Mouse (Mus musculus): Measurements from ENCODE around the gene Mtmr10. TPM values are rescaled to one million over a fixed set of nuclear protein-coding genes. Genes with fewer than 3 reads are reported as not detected.

Gene Mtmr10
- total RNA-seq (2021), result 22.2 and 37.2 TPM in 2 replicates
- long read RNA-seq, full-length matches to known transcripts, result 14 of 23 reads
- long read RNA-seq, partial matches to known transcripts, result 3 of 23 reads
- long read RNA-seq, other reads (novel, unspliced or antisense), result 6 of 23 reads

DNA sequence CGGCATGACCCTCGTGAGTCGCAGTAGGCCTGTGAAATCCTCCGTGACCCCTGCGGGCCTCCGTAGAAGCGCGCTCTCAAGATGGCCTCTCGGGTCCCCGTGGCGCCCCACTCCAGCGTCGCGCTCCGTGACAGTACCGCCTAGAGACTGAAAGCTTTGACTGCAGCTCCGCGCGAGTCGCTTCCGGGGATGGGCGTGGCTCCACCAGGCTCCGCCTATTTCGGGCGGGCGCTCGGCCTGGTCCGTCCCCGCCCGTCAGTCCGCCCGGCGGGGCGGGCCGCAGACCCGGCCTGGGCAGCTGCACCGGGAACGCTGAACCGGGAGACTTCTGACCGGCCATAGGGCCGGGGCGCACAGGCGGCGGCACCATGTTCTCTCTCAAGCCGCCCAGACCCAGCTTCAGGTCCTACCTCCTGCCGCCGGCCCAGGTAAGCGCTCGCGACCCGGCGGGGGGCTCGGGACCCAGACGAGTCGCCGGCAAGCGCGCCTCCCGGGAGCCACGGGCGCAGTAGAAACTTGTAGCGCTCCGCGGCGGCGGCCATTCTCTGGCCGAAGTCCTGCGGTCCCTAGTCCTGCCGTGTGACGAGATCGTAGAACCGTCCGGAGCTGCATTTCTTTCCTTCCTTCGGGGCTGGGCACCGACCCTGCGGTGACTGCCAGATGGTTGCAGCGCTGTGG, at the start of gene Mtmr10:
Gene Mtmr10 (plus strand): TSS at position 240 of the 678 bp plus-strand sequence.
- DNase-seq, result peak; percentile 99

DNA sequence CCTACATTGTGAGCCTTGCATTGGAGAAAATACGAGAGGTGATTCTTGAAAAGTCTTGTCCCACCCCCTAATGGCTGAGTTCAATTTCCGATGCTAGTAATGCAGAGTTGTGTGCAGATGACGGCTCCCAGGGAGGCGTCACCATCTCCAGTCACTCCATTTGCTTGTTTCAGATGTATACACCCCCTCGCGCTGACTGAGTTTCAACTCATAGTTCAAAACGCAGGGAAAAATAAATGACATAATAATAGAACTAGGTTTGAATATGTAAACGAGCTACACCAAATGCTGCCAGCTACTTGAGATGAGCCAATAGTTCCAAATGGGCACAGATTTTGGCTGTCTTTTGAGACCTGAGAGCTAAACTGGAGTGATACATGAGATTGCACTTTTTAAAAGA, 49.7 kb upstream of the Mtmr10 start:
- DNase-seq, result no peak

DNA sequence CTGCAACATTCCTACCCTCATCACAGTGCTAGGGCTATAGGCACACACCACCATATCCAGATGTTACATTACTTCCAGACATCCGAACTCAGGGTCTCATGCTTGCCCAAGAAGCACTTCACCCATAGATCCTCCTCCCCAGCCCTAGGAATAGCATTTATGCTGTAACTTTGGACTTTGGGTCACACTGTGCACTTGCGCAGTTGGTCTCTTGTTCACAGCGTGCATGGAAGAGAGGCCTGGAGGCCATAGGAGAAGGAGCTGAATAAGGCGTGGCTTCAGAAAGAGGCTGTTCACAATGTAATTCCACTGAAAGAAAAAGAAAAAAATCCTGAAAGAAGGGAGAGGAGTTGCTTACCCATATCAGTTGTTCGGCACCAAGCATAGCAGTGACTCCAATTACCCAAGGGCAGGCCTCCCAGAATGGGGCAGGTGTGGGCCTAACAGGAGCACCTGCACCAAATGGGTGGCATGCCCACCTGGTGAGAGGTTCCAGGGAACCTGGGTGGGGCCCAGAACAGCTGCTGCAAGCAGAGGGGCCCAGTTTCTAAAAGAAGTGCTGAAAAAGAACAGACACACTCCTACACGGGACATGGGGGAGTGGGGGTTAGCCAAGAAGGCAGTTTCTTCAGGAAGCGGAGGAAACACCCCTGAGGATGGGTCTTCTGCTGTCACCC, 48.9 kb upstream of the Mtmr10 start:
- DNase-seq, result no peak

DNA sequence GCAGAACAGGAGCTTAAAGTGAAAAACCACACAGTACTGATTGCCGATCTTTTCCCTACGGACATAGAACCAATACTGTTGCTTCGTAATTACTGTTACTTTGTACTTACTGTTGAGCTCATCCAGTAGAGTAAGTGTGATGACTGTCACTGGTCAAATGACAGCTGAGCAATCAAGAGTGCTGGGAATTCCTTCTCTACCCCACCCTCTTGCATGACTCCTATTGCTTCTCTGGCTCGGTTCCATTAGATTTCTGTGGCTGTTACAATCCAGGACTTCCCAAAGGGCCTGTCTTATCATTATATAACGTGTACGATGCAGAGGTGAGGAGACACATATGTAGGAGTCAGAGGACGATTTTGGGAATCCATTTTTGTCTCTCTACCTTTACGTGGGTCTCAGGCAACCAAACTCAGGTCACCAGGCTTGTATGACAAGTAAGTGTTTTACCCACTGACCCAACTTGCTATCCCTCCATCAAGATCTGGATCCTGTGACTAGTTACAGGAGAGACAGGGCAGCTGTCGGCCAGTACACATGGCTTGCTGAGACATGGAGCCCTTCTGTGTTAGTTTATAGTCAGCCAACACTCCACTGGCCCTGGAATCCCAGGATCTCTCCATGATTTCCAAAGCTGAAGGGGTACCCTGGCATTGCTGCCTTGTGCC, 48.2 kb upstream of the Mtmr10 start:
- DNase-seq, result no peak

DNA sequence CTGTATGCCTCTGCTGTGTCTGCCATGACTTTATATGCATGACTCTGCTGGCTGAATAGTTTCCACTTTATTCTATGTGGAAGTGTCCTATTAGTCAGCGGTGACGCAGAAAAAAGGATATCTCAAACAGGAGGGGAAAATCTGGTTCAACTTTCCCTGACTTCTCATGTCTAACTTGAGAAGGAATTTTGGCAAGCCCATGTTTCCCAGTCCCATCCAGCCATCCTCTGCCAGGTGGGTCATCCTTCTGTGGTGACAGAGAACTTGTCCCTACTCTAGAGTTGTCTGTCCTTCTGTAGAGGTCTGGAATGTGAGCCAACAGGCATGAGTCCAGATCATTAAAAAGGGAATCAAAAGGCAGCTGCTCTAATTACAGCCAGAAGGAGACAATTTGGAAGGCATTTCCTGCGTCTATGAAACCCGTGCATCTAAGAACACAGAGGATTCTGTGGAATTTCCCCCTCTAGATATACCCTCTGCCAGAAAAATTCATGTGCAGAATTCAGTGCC, 47.6 kb upstream of the Mtmr10 start:
- no peak for DNase-seq

DNA sequence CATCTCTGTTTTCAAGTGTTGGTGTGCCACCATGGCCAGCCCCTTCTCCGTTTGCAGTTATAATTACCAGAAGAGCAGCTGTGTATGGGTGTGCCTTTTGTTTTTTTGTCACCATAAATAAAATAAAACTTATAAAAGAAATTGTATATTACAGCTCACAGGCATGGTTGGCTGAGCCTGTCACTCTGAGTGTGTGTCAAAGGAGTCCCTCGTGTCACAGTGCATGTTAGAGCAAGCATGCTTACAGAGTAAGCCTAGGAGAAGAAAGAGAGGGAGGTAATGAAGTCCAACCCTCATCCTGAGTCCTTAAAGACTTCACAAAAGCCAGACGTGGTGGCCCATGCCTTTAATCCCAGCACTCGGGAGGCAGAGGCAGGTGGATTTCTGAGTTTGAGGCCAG, 45.0 kb upstream of the Mtmr10 start:
- no peak for DNase-seq

DNA sequence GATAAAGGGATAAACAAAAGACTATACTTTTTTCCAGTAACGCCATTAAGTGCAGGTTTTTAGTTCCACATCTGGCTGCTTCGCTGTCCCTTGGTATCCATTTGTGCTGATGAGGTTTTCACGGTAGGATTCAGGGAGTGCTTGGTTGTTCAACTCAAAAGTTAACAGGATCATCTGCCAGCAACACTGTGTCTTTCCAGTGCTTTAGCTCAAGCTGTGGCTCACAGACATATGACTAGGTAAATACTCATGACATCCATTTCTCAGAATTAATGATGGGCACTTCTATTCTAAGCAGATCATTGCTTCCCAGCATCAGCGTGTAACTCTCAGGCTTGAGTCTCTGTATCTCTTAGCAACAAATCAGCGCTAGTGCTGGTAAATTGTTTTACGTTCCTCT, 43.1 kb upstream of the Mtmr10 start:
- no peak for DNase-seq

DNA sequence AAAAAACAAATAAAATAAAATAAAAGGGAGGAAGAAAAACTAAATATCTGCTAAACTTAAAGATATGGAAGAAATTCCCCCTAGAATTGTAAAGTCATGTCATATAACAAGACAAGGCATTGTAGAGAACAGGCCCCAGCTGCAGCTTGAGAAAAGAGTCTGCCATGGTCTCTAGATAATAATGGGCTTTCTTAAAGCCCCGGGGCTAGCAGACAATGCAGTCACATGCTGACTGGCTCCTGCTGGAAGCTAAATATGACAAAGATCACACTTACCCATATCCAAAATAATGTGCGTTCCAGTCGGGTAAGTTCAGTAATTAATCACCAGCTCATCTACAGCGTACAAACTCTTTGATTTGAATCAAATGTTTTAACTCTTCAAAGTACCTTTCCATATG, 40.7 kb upstream of the Mtmr10 start:
- DNase-seq, result no peak

DNA sequence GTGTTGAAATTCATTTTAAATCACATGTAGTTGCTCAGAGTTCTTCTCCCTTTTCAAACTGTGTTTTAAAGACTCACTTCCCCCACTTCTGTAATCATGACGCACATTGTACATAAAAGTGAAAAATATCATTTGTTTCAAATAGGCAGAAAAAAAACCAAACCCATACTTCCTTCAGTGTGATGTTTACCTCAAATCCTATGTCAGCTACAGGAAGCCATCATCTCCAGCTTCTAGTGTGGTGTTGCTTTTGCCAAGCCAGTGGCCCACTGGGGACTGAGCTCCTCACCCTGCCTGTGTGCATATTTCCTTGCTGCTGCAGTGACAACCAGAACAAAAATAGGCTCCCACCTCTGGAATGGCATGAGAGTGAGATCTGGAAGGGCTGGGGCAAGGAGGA, 39.1 kb upstream of the Mtmr10 start:
- no peak for DNase-seq

DNA sequence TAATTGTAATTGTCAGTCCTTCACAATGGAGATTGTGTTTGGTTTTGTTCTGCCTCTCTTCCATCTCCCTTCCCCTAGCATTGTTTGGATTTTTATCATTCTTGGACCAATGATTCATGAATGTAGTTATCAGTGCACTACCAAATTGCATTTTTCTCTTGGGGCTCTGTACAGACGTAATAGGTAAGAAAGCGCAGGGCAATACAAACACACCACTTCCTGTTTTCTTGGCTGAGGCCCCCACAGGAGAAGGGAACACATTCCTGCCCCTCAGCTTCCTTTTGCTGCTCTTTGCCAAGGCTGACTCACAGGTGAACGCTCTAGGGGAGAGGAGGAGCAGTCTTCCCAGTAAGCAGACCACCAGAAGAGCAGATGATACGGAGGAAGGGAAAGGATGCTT, 37.7 kb upstream of the Mtmr10 start:
- DNase-seq, result no peak

DNA sequence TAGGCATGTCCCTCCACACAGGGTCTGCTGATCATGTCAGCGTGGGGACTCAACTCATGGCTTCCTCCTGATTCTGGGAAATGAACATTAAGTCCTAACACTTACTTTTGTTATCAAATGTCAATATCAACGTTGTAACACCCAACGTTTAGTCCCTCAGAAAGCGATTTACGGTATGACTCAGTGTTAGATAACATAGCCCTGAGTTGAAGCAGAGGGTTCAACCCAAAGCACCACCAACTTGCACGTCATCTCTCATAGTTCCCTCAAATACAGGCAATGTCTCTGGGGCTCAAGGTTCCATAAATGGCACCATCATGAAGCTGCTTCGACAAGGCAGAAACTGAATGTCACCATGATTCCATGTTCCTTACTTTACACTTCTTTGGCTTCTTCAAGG, 37.0 kb upstream of the Mtmr10 start:
- no peak for DNase-seq

DNA sequence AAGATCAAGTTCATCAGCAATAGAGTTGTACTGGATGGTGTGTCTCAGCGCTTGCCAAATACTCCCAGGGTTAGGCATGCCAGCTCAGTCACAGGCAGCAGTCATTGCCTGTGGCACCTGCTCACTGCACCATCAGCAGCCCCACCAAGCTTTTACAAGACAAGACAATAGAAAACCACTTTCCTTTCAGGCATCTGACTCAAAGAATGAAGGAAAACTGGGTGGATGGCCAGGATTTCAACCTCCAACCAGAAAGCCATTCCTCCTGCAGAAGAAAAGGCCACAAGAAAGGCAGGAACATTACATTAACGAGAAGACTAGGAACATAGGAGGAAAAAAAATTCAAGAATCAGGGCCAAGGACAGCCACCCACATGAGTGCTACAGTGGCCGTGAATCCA, 33.7 kb upstream of the Mtmr10 start:
- no peak for DNase-seq

DNA sequence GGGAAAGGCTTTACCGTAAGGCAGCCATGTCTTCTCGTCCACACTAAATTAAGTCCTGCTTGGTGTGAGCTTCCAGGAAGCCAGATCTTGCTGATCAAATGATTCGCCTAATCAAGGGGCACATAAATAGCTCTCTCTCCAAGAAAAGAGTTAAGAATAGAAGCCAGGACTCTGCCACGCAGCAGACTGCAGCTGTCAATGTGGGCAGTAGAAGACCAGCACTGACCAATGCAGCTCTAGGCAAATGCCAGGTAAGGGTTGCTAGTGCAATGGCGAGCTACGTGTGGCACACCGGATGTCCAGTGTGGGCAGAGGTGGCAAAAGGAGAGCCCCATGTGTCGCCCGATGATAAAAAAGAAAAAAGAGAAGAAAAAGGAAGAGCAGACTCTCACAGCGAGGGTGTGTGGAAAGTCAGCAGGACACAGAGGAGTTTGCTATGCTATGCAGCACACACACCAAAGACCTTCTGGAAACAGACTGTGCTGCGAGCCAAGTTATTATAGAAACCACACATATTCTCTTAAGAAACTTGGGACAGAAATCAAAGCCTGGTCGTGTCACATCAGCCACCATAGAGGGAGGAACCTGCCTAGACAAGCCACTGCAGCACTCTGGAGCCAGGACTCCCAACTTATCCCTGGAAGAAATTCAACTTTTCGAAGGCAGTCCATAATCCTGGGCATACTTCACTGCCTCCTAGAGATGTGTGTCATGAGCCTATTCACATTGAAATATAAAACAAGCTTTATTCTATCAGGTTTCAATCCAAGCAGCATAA, 21.8 kb upstream of the Mtmr10 start:
- DNase-seq, result no peak

DNA sequence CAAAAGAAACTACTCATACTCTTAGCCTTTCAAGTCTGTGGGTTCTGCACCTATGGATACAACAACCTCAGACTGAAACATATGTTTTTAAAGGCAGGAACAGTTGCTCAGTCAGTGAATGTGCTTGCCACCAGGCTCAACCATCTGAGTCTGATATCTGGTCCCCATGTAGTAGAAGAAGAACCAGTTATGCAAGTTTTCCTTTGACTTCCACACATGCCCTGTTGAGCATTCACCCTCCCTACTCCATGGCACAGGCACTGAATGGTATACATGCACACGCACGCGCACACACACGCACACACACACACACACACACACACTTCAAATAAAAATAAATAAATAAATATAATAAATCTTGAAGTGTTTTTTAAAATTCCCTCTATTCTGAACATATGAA, 20.9 kb upstream of the Mtmr10 start:
- DNase-seq, result no peak

DNA sequence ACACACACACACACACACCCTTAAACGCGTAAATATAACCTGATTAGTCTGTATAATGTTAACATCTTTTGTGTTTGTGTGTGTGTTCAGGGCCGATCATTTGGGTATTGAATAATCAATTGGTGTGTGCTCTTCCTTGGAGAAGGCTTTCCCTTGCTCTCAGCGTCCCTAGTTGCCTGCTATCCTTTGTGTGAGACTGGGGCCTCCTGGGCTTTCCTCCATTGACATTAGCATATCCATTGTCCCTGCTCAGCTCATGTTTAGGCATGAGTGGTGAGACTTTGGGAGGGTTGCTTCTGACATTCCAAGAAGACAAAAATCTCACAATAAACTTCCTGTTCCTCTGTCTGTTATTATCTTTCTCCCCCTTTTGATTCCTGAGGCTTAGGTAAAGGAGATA, 15.5 kb upstream of the Mtmr10 start:
- DNase-seq, result no peak

DNA sequence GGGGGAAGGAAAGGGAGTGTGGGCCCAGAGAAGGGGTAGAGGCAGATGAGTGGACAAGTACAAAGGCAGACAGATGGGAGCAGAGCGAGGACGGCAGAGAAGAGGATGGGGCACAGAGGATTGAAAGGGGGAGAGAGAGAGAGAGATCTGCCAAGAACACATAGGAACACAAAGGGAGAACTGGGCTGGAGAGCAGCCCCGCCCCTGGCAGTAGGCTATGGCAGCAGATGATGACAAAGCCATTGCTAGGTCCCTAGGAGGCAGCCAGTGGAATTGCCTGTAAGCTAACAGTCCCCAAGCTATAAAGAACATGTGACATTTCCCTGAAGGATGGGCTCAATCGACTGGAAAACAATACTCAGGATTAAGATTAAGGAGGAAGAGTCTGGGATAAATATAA, 11.9 kb upstream of the Mtmr10 start:
- no peak for DNase-seq

DNA sequence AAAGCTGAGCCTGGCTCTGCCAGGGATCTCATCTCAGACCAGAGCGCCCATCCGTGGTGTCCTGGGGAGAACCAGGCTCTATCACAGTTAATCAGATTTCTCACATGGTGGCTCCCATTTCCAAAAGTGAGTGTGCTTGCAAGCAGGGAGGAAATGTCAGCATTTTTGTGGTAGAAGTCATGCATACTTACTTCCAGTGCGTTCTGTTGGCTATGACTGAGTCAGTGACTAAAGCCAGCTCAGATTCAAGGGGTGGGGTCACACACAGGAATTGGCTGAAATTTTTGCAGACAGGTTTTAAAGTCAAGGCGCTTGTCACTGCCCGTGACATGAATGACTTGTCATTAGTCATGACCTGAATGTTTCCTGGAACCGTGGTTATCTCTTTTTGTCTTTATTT, 10.5 kb upstream of the Mtmr10 start:
- DNase-seq, result no peak

DNA sequence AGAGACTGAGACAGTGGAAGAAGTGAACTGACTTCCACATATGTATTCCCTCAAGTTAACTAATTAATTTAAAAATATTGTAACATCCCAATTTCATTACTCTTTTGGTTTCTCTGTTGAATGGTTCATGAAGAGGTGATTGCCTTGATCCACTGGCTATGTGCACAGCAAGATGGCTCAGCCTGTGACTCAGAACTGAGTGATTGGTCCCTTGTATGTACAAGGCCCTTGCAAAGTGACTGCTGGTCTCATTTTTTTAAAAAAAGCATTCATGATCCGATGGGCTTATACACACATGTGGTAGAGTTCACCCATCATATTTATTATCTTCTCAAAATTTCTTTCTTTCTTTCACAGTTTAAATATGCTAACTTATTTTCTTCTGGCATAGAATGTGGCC, 8.9 kb upstream of the Mtmr10 start:
- DNase-seq, result no peak

DNA sequence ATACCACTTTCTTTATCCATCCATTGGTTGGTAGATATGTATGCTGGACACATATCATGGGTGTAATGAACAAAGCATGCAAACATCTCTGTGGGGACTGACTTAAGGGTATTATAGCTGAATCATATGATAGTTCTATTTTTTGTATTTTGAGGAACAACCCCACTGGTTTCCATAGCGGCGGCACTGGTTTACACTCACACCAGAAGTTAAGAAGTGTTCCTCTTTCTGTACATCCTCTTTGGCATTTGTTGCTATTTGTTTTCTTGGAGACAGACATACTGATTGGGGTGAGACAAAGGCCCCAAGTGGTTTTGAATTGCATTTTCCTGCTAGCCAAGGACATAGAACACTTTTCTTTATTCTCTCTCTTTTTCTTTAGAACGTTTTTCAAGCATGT, 7.9 kb upstream of the Mtmr10 start:
- no peak for DNase-seq

DNA sequence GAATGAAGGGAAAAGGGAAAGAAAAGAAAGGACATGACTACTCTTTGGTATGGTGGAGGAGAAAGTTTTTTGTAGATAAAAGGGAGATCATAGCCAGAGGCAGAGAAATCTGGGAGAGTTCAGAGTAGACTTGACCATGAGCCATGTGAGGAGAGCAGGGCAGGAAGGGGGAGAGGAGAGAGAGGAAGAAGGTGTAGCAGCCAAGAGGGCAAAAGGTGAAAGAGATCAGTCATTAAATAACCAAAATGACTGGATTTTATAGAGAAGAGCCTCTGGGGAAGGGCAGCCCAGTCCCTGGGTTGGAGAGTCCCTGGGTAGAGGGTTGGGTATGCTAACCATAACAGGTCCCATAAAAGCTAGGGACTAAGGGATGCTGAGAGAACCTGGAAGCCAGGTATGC, 887 bp upstream of the Mtmr10 start:
- DNase-seq, result no peak

DNA sequence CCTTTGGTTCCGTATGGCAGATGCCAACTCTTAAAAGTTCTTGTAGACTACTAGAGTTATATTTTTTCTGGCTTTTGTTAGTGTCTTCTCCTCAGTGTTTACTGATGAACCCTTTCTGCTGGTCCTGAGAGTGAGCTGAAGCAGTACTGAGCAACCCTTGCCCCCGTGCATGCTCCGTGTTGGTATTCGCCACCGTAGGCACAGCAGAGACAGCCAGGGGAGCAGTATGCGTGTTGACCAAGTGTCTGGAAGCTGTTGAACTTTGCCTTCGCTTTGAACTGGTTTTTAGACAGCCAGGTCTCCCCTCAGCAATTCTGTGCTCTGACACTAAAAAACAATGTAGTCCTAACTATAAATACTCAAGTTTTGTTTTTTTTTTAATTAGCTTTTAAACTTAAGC, 2.0 kb downstream of the Mtmr10 start:
- no peak for DNase-seq

DNA sequence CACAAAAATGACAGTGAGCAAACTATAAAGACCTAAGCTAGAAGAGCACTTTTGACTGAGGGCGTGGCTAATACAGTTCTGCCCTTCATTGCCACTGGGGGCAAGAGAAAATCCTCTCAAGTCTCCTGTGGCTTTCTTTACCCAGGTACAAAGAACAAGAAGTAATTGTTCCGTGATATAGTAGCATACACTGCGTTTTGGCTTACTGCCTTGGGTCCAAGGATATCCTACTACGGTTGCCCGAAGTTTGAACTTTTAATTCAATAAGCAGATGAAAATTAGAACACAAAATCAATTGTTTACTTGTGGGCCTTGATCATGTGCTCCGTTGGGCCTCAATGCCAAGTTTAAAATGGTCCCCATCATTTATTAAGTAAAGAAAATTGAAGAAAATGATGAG, 3.0 kb downstream of the Mtmr10 start:
- DNase-seq, result no peak

DNA sequence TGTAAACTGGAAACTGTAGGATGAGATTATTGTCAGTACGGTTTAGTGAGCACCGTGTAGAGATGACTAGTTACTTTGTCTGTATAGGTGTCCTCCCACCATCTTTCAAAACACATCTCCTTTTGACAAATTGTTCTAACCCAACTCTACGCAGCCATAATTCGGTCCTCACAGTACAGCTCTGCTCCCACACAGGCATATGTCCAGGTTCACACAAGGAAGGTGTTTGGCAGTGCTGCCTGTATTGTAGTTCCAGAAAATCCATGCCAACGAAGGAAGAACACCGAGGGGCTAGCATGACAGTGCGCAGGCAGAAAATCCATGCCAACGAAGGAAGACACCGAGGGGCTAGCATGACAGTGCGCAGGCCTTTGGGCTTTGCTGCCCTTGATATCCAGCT, 4.3 kb downstream of the Mtmr10 start:
- no peak for DNase-seq
